Mouse (Mus musculus): Measurements from ENCODE around the gene Hs3st6.

DNA sequence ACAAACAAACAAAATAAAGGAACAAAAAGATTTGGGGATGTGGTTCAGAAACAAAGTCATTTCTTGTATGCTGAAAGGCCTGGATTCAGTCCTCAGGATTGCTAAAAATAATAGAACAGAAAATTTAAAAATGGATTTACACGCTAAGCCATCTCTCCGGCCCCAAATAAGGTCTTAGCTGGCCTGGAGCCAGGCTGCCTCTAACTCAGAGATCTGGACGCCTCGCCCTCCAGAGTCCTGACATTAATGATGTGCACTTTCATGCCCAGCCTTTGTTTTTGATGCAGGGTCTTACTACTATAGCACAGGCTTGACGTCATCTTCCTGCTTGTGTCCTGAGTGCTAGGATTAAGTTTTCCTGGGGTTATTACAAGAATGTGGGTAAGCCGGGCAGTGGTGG lies 23.7 kb upstream of the Hs3st6 start:
- no peak for TF ChIP-seq CTCF (IDR thresholded peaks at IDR 0.05; ENCODE audit: extremely low read depth, insufficient read depth, low read length)
- TF ChIP-seq POLR2A (IDR thresholded peaks at IDR 0.05; ENCODE audit: extremely low read depth, insufficient read depth, low read length), result no peak
